Mouse (Mus musculus) 3134 (cell line): Measurements from ENCODE around the gene Cep164.

Experiments
- DNase-seq: peaks from one replicate; pipeline ENCODE4 v3.0.0-alpha.2; 2011; ENCODE audit warnings: low spot score; ENCODE audit not compliant: insufficient read length; ENCODE audit errors: extremely low read depth

Gene Cep164

DNA sequence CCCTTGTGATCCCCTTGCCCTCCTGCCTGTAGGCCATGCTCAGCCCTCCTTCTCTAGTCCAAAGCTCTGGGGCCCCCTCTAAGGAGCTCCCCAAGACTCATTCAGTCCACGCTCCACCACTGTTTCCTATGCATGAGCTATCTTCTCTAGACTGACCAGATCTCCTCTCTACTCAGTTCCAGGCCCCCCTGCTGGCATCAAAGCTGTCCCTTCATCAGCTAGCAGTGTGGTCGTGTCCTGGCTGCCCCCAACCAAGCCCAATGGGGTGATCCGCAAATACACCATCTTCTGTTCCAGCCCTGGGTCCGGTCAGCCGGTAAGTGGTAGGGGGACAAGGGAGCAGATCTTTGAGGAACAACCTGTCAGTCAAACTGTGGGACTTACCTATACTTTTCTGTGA lies 96.6 kb downstream of the Cep164 start:
- no peak for DNase-seq

DNA sequence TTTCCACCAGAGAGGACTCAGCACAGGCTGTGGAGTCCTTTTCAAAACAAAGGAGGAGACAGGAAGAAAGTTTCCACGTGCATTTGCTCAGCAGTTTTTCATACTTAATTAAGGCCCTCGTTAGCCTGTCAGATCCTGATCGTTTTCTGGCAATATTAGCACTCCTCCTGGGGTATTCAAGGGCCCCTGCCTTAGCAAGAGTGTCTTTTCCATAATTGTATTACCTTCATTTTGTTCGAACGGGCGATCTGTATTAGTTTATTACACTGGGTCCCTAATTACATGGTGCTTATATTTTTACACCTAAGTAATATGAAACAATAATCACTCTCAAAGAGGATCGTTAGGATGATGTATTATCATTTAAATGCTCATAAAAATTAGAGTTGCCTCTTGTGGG lies 108.5 kb downstream of the Cep164 start:
- DNase-seq = no peak
